Mouse (Mus musculus) layer of hippocampus, adult 2 months (tissue): ENCODE data around the gene Cul7. TPM values are rescaled to one million over a fixed set of nuclear protein-coding genes. Genes with fewer than 3 reads are reported as not detected.

Experiments
- DNase-seq, 2 experiments: peaks; one replicate each; pipeline ENCODE4 v3.0.0; 2022; ENCODE audit warnings: low spot score in 2 of 2
- H3K27ac ChIP-seq: fragments of 200-600 bp; 2 replicates; pipeline ENCODE4 v1.8.1; 2022
- H3K4me3 ChIP-seq: fragments of 200-600 bp; 2 replicates; pipeline ENCODE4 v1.8.1; 2022; ENCODE audit warnings: mild to moderate bottlenecking
- CTCF ChIP-seq: fragments of 200-600 bp; conservative IDR thresholded peaks from 2 replicates; pipeline ENCODE4 v1.8.1; 2022; ENCODE audit warnings: antibody characterized with exemption, mild to moderate bottlenecking, moderate library complexity
- total RNA-seq, 2 experiments: library from RNA; stranded (reverse); gene quantifications; 2 replicates each; pipeline ENCODE4 v1.2.3; 2021

Cul7 gene
- total RNA-seq, 2 experiments from 2014 or later, result 19.1 to 20.4 TPM

- H3K27ac ChIP-seq, result no peak overlapping the region
- DNase-seq, result no peak
- no peak for TF ChIP-seq CTCF
- H3K4me3 ChIP-seq, result no peak overlapping the region
These were observed 11.2 kb downstream of the Cul7 start for GRCm38 (mm10) chr17:46661351-46661750.

DNA sequence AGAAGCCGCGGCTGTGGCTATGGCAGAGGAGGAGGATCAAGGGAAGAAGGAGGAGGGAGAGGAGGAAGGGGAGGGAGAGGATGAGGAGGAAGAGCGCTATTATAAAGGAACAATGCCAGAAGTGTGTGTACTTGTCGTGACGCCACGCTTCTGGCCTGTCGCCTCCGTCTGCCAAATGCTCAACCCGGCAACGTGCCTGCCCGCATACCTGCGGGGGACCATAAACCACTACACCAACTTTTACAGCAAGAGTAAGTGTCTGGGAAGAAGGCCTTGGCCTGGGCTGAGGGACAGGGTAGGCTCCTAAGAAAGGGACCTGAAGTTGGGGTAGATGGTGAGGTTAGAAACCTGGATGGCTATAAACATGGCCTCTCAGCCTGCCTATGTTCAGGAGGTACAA lies 11.8 kb downstream of the Cul7 start:
- Histone ChIP-seq H3K4me3 (no peak overlapping the region), H3K27ac (no peak overlapping the region)
- DNase-seq, result no peak
- no peak for TF ChIP-seq CTCF

- no peak overlapping the region for H3K27ac ChIP-seq
- H3K4me3 ChIP-seq, result no peak overlapping the region
- DNase-seq, result no peak
- TF ChIP-seq CTCF, result no peak
These were observed 12.6 kb downstream of the Cul7 start for GRCm38 (mm10) chr17:46662730-46663129.

- TF ChIP-seq CTCF, result no peak
- Histone ChIP-seq H3K4me3 (no peak overlapping the region), H3K27ac (no peak overlapping the region)
- DNase-seq, result no peak
These were observed 17.6 kb downstream of the Cul7 start for GRCm38 (mm10) chr17:46667712-46668111.

- no peak for TF ChIP-seq CTCF
- Histone ChIP-seq H3K4me3 (no peak overlapping the region), H3K27ac (no peak overlapping the region)
- DNase-seq, result no peak
These were observed 19.8 kb downstream of the Cul7 start for GRCm38 (mm10) chr17:46669911-46670310.

GRCm38 (mm10) chr17:46673850-46674529 lies 23.9 kb downstream of the Cul7 start, which contains the start of gene Rrp36:
Rrp36 (minus strand) TSS chr17:46674352.
- no peak for TF ChIP-seq CTCF
- Histone ChIP-seq H3K27ac (peak within 1 kb of the TSS; percentile 82), H3K4me3 (peak within 1 kb of the TSS; percentile 95)
- peak; percentile 94 for DNase-seq

- Histone ChIP-seq H3K27ac (peak overlapping the region; percentile 82), H3K4me3 (peak overlapping the region; percentile 95)
- DNase-seq, result no peak
- no peak for TF ChIP-seq CTCF
These were observed 24.6 kb downstream of the Cul7 start for GRCm38 (mm10) chr17:46674530-46675283.

GRCm38 (mm10) chr17:46678416-46678815 lies 28.3 kb downstream of the Cul7 start, which contains the start of gene Mea1:
Mea1 (plus strand) TSS chr17:46678793.
- Histone ChIP-seq H3K4me3 (peak within 1 kb of the TSS; percentile 78), H3K27ac (peak within 1 kb of the TSS; percentile 94; the same call in 1 of the 2 replicates)
- no peak for DNase-seq
- no peak for TF ChIP-seq CTCF

DNA sequence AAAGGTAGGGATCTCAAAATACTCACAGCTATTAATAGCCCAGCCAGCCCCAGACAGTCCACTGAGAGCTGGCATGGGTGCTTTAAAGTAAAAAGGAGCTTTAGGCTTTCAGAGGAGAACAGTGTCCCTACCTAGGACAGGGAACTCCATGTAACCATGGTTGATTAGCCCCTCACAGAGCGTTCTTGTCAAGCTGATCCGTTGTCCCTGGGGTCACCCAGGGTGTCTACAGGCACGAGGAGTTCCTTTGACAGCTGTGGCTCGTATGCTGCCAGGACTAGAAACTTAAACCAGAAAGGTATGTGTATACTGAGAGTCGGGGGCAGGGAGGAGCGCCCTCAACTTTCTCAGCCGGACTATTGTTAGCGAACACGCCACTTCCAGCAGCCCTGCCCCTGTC lies 28.8 kb downstream of the Cul7 start:
- DNase-seq, result no peak
- Histone ChIP-seq H3K27ac (peak overlapping the region; percentile 94; the same call in 1 of the 2 replicates), H3K4me3 (peak overlapping the region; percentile 78)
- TF ChIP-seq CTCF, result no peak

GRCm38 (mm10) chr17:46679843-46680759 lies 30.0 kb downstream of the Cul7 start:
- TF ChIP-seq CTCF, result peak; percentile 70
- H3K4me3 ChIP-seq, result peak overlapping the region; percentile 78
- peak overlapping the region; percentile 94 for H3K27ac ChIP-seq
- DNase-seq, result peak in 1 of 2 experiments; percentile 34

GRCm38 (mm10) chr17:46680760-46681373 lies 30.7 kb downstream of the Cul7 start, which contains the start of gene Klhdc3:
Klhdc3 (minus strand) TSS chr17:46680914.
- peak within 1 kb of the TSS; percentile 94 for H3K27ac ChIP-seq
- H3K4me3 ChIP-seq, result peak within 1 kb of the TSS; percentile 78
- peak; percentile 97 to 98 for DNase-seq
- TF ChIP-seq CTCF, result no peak

GRCm38 (mm10) chr17:46681466-46682118 lies 31.5 kb downstream of the Cul7 start:
- no peak for DNase-seq
- Histone ChIP-seq H3K27ac (peak overlapping the region; percentile 87), H3K4me3 (peak overlapping the region; percentile 78)
- no peak for TF ChIP-seq CTCF
